Mouse (Mus musculus) limb, embryonic 13.5 days (tissue): ENCODE measurements around the gene Ptprg. TPM values are rescaled to one million over a fixed set of nuclear protein-coding genes. Genes with fewer than 3 reads are reported as not detected.

Experiments
- ATAC-seq: fragments of 200-750 bp; cut with Nextera tagmentation; 2 replicates; pipeline ENCODE4 v1.8.0; 2017; ENCODE audit warnings: low read depth, moderate number of reproducible peaks, moderate TSS enrichment; ENCODE audit not compliant: low FRiP score
- H3K27ac ChIP-seq: fragments of 300-500 bp; sonication (generic); 2 replicates; pipeline ENCODE4 v1.5.1; 2015; ENCODE audit warnings: inconsistent platforms, mild to moderate bottlenecking, moderate library complexity
- H3K27me3 ChIP-seq: fragments of 300-500 bp; sonication (generic); 2 replicates; pipeline ENCODE4 v1.6.1; 2015; ENCODE audit warnings: mild to moderate bottlenecking, inconsistent platforms
- H3K36me3 ChIP-seq: fragments of 300-500 bp; sonication (generic); 2 replicates; pipeline ENCODE4 v1.6.1; 2015; ENCODE audit warnings: inconsistent platforms, mild to moderate bottlenecking, moderate library complexity
- H3K4me1 ChIP-seq: fragments of 300-500 bp; sonication (generic); 2 replicates; pipeline ENCODE4 v1.6.1; 2015; ENCODE audit warnings: inconsistent platforms
- H3K4me2 ChIP-seq: fragments of 300-500 bp; sonication (generic); replicated peaks from 2 replicates; pipeline ENCODE4 v1.6.1; 2015; ENCODE audit warnings: inconsistent platforms, mild to moderate bottlenecking, moderate library complexity
- H3K4me3 ChIP-seq: fragments of 300-500 bp; sonication (generic); 2 replicates; pipeline ENCODE4 v1.5.1; 2015; ENCODE audit warnings: moderate library complexity, mild to moderate bottlenecking, inconsistent platforms
- H3K9ac ChIP-seq: fragments of 300-500 bp; sonication (generic); 2 replicates; pipeline ENCODE4 v1.6.1; 2015; ENCODE audit warnings: mild to moderate bottlenecking, inconsistent platforms
- H3K9me3 ChIP-seq: fragments of 300-500 bp; sonication (generic); 2 replicates; pipeline ENCODE4 v1.6.1; 2016; ENCODE audit warnings: inconsistent platforms
- WGBS: fragments of 180-500 bp; shearing (Covaris S2); methylation state at CpG from one replicate; pipeline ENCODE4 v1.1.7; 2015; 5-methylcytosine and 5-hydroxymethylcytosine counted together
- polyA plus RNA-seq: library from polyadenylated mRNA; unstranded; fragments of >200 nt; fragmentation: Nextera tagmentation; extraction: Ambion mirVana; gene quantifications from 2 replicates; pipeline ENCODE4 v1.2.1, GENCODE M21; 2015

Gene Ptprg
- polyA plus RNA-seq, 1 experiment from 2014 or later = 38.4 TPM

- H3K36me3 ChIP-seq = no peaks in the 10 kb centered on the region
- no peak overlapping the region for H3K27ac ChIP-seq
- H3K9ac ChIP-seq = no peak overlapping the region
- WGBS = 72% methylated on average over 4 of the region's 4 CpGs
- H3K4me2 ChIP-seq = no peak overlapping the region
- no peaks in the 10 kb centered on the region for H3K27me3 ChIP-seq
- no peak for ATAC-seq
- H3K4me1 ChIP-seq = peaks cover 44% of the 10 kb centered on the region
- no peak overlapping the region for H3K4me3 ChIP-seq
- no peaks in the 10 kb centered on the region for H3K9me3 ChIP-seq
Observed at GRCm38 (mm10) chr14:11623576-11623975, 70.2 kb downstream of the Ptprg start.

GRCm38 (mm10) chr14:11630736-11631135, 77.4 kb downstream of the Ptprg start:
- H3K36me3 ChIP-seq = no peaks in the 10 kb centered on the region
- H3K4me3 ChIP-seq = no peak overlapping the region
- no peaks in the 10 kb centered on the region for H3K9me3 ChIP-seq
- ATAC-seq = no peak
- no peaks in the 10 kb centered on the region for H3K27me3 ChIP-seq
- no peak overlapping the region for H3K4me2 ChIP-seq
- H3K4me1 ChIP-seq = peaks cover 14% of the 10 kb centered on the region
- H3K9ac ChIP-seq = no peak overlapping the region; the same call in 1 of the 2 replicates
- 55% methylated on average over 2 of the region's 2 CpGs for WGBS
- no peak overlapping the region for H3K27ac ChIP-seq

- Histone ChIP-seq H3K4me1 (peaks cover 14% of the 10 kb centered on the region), H3K4me2 (no peak overlapping the region), H3K9me3 (no peaks in the 10 kb centered on the region), H3K36me3 (no peaks in the 10 kb centered on the region), H3K9ac (no peak overlapping the region), H3K27ac (no peak overlapping the region), H3K4me3 (no peak overlapping the region), H3K27me3 (no peaks in the 10 kb centered on the region)
- 90% methylated on average over 4 of the region's 4 CpGs for WGBS
- no peak for ATAC-seq
Observed at GRCm38 (mm10) chr14:11631505-11631904, 78.2 kb downstream of the Ptprg start.

GRCm38 (mm10) chr14:11637673-11638072, 84.3 kb downstream of the Ptprg start:
- Histone ChIP-seq H3K4me3 (no peak overlapping the region), H3K36me3 (no peaks in the 10 kb centered on the region), H3K9ac (no peak overlapping the region), H3K4me1 (peaks cover 7% of the 10 kb centered on the region), H3K4me2 (no peak overlapping the region), H3K27me3 (no peaks in the 10 kb centered on the region), H3K9me3 (no peaks in the 10 kb centered on the region), H3K27ac (no peak overlapping the region)
- no peak for ATAC-seq
- 89% methylated on average over 7 of the region's 7 CpGs for WGBS

- ATAC-seq = no peak
Observed at GRCm38 (mm10) chr14:11639366-11639765, 86.0 kb downstream of the Ptprg start.

GRCm38 (mm10) chr14:11640372-11640771, 87.0 kb downstream of the Ptprg start:
- Histone ChIP-seq H3K9me3 (no peaks in the 10 kb centered on the region), H3K4me3 (no peak overlapping the region), H3K36me3 (no peaks in the 10 kb centered on the region), H3K9ac (no peak overlapping the region), H3K27me3 (no peaks in the 10 kb centered on the region), H3K27ac (no peak overlapping the region), H3K4me1 (peaks cover 7% of the 10 kb centered on the region), H3K4me2 (no peak overlapping the region)
- ATAC-seq = no peak

More at GRCm38 (mm10) chr14:11639366-11639765, 86.0 kb downstream of the Ptprg start:
- peaks cover 7% of the 10 kb centered on the region for H3K4me1 ChIP-seq
- H3K27me3 ChIP-seq = no peaks in the 10 kb centered on the region
- no peak overlapping the region for H3K4me3 ChIP-seq
- H3K9me3 ChIP-seq = no peaks in the 10 kb centered on the region
- WGBS = 88% methylated on average over 5 of the region's 5 CpGs
- H3K27ac ChIP-seq = no peak overlapping the region
- H3K9ac ChIP-seq = no peak overlapping the region
- no peak overlapping the region for H3K4me2 ChIP-seq
- no peaks in the 10 kb centered on the region for H3K36me3 ChIP-seq

- H3K36me3 ChIP-seq = no peaks in the 10 kb centered on the region
- no peak overlapping the region for H3K4me2 ChIP-seq
- H3K4me3 ChIP-seq = no peak overlapping the region
- no peak overlapping the region for H3K9ac ChIP-seq
- peaks cover 7% of the 10 kb centered on the region for H3K4me1 ChIP-seq
- ATAC-seq = no peak
- 83% methylated on average over 3 of the region's 3 CpGs for WGBS
- no peak overlapping the region for H3K27ac ChIP-seq
- H3K9me3 ChIP-seq = no peaks in the 10 kb centered on the region
- no peaks in the 10 kb centered on the region for H3K27me3 ChIP-seq
Observed at GRCm38 (mm10) chr14:11640996-11641395, 87.7 kb downstream of the Ptprg start.

- Histone ChIP-seq H3K9me3 (no peaks in the 10 kb centered on the region), H3K27me3 (no peaks in the 10 kb centered on the region), H3K4me1 (peaks cover 7% of the 10 kb centered on the region), H3K4me3 (no peak overlapping the region), H3K9ac (no peak overlapping the region), H3K27ac (no peak overlapping the region), H3K4me2 (no peak overlapping the region), H3K36me3 (no peaks in the 10 kb centered on the region)
- no peak for ATAC-seq
- 100% methylated on average over 1 of the region's 1 CpGs for whole genome bisulfite sequencing
Observed at GRCm38 (mm10) chr14:11642977-11643376, 89.6 kb downstream of the Ptprg start.

- no peak overlapping the region for H3K9ac ChIP-seq
- H3K4me3 ChIP-seq = no peak overlapping the region
- WGBS = 52% methylated on average over 6 of the region's 6 CpGs
- H3K4me2 ChIP-seq = no peak overlapping the region
- peaks cover 8% of the 10 kb centered on the region; the same call in 1 of the 2 replicates for H3K4me1 ChIP-seq
- H3K36me3 ChIP-seq = no peaks in the 10 kb centered on the region
- no peak overlapping the region for H3K27ac ChIP-seq
- H3K27me3 ChIP-seq = no peaks in the 10 kb centered on the region
- H3K9me3 ChIP-seq = 0 out of 2 replicates have a peak, but pooled peaks cover 1% of the 10 kb centered on the region
- ATAC-seq = peak; percentile 28; the same call in 1 of the 2 replicates
Observed at GRCm38 (mm10) chr14:11657374-11657773, 104.0 kb downstream of the Ptprg start.

GRCm38 (mm10) chr14:11663661-11664215, 110.4 kb downstream of the Ptprg start:
- Histone ChIP-seq H3K27me3 (no peaks in the 10 kb centered on the region), H3K9me3 (no peaks in the 10 kb centered on the region), H3K4me1 (peaks cover 45% of the 10 kb centered on the region), H3K9ac (no peak overlapping the region), H3K4me3 (no peak overlapping the region), H3K36me3 (no peaks in the 10 kb centered on the region), H3K4me2 (0 out of 2 replicates have a peak overlapping the region, but pooled peaks have one; percentile 7), H3K27ac (no peak overlapping the region)
- 10% methylated on average over 11 of the region's 11 CpGs for WGBS
- no peak for ATAC-seq

GRCm38 (mm10) chr14:11664302-11664701, 111.0 kb downstream of the Ptprg start:
- ATAC-seq = peak; percentile 33; the same call in 1 of the 2 replicates
- H3K4me2 ChIP-seq = 0 out of 2 replicates have a peak overlapping the region, but pooled peaks have one; percentile 7
- no peaks in the 10 kb centered on the region for H3K9me3 ChIP-seq
- H3K4me1 ChIP-seq = peaks cover 45% of the 10 kb centered on the region
- no peaks in the 10 kb centered on the region for H3K27me3 ChIP-seq
- H3K4me3 ChIP-seq = no peak overlapping the region
- H3K9ac ChIP-seq = no peak overlapping the region
- no peak overlapping the region for H3K27ac ChIP-seq
- no peaks in the 10 kb centered on the region for H3K36me3 ChIP-seq
- whole genome bisulfite sequencing = 13% methylated on average over 9 of the region's 9 CpGs

GRCm38 (mm10) chr14:11665046-11665445, 111.7 kb downstream of the Ptprg start:
- Histone ChIP-seq H3K4me3 (no peak overlapping the region), H3K4me1 (peaks cover 45% of the 10 kb centered on the region), H3K36me3 (no peaks in the 10 kb centered on the region), H3K9ac (no peak overlapping the region), H3K27me3 (0 out of 2 replicates have a peak, but pooled peaks cover 2% of the 10 kb centered on the region), H3K4me2 (no peak overlapping the region), H3K9me3 (no peaks in the 10 kb centered on the region), H3K27ac (no peak overlapping the region)
- WGBS = 44% methylated on average over 7 of the region's 7 CpGs
- ATAC-seq = no peak

GRCm38 (mm10) chr14:11667762-11668161, 114.4 kb downstream of the Ptprg start:
- 21% methylated on average over 3 of the region's 3 CpGs for WGBS
- Histone ChIP-seq H3K9ac (no peak overlapping the region), H3K4me2 (no peak overlapping the region), H3K36me3 (no peaks in the 10 kb centered on the region), H3K4me1 (peaks cover 53% of the 10 kb centered on the region), H3K27ac (no peak overlapping the region), H3K9me3 (no peaks in the 10 kb centered on the region), H3K27me3 (0 out of 2 replicates have a peak, but pooled peaks cover 2% of the 10 kb centered on the region), H3K4me3 (no peak overlapping the region)
- no peak for ATAC-seq
